Mouse (Mus musculus) heart, adult 8-10 months (tissue): Measurements from ENCODE around the gene Mrps18a. TPM values are rescaled to one million over a fixed set of nuclear protein-coding genes. Genes with fewer than 3 reads are reported as not detected.

Experiments used
- DNase-seq: peaks from one replicate; pipeline ENCODE4 v3.0.0; 2022; ENCODE audit warnings: low spot score
- total RNA-seq, 4 experiments: library from RNA; stranded (reverse); gene quantifications; 2 replicates each; pipeline ENCODE4 v1.2.4; 2022

The Mrps18a gene
- total RNA-seq, 4 experiments from 2014 or later = 144 to 157 (median 149) TPM

DNA sequence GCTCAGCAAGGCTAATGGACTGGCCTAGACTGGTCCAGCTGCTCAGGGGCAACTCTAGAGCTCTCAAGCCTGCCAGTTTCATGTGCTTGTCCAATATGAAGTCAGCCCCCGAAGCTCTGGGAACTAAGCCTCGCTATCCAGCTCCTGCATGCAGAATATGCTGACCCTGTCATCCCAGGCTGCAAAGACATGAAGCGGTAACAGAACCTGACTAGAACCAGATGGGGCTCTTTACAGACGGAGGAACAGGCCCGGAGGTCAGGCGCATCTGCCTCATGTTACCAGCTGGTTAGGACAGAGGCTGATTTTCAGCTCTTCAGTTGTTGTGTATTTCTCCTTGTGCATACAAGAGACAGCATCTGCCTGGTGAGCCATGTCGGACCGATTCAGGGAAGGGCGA is 8.9 kb upstream of the Mrps18a start:
- no peak for DNase-seq

DNA sequence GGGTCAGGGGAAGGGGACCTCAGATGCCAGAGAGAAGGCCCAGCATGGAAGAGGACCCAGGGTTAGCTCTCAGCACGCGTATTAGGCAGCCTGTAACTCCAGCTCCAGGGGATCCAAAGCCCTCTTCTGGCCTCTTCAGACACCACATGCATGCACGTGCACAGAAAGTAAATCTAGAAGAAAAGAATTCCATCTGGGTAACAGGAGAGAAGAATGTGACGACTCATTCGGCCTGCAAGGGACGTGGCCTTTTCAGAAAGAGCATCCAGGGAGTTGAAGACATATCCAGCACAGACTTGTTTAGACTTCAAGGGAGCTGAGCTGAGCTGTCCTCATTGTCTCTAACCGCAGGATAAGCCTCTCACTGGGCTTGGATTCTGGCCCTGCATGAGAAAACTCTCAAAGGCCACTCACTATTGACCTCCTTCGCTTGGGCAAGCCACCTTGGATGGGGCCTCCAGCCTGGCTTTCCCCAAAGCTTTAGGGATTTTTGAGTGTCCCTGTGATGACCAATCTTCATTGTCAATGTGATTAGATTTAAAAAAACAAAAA is 8.1 kb upstream of the Mrps18a start:
- no peak for DNase-seq

DNA sequence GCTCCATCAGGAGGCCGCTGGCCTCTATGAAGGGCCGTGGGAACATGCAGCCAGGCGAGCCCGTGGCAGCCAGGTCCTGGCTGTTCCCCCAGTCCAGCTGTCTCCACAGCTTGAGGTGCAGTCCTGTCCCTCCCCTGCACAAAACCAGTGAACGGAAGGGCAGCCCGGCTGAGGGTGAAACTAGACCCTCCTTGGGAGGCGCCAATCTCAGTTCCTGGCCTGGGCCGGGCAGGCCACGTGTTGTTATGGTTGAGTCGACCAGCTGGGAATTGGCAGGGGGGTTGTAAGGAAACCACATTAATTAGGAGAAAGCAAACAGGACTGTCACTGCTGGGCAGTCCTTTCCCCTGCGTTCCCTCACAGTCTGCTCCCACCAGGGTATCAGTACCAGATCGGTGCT is 6.3 kb upstream of the Mrps18a start:
- DNase-seq = peak; percentile 53

DNA sequence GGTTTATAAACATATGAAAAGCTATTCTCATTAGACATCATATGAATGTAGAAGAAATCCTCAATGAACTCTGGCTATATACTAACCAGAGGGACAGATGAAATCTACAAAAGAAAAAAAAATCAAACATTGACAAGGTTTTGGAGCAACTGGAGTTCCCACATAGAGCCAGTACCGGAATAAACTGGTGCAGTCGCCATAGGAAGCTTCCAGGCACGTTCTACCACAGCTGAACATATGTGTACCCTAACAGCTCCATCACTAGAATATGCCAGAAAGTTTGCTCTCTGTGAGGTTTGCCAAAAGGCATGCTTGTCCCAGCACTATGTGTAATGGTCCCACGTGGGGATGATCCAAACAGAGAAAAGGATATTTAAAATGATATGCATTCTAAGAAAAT is 2.5 kb upstream of the Mrps18a start:
- no peak for DNase-seq

DNA sequence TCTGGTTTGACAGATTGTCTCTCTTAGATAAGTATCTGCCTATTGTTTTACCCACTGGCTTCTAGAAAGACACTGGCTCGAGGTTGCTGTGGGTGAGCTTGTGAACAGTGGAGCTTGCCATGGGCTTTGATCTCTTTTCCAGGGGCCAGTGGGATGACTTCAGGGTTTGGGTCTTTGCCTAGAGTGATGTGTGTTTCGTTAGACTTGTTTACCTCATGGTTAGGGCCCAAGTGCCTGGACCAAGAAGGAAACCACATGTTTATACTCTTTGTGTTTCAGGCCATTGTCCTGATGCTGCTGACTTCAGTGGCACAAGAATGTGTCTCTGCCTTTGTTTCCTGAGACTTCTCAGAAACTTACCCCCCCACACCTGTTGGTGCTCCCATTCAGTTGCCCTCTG is 4.7 kb downstream of the Mrps18a start:
- DNase-seq = peak; percentile 41

DNA sequence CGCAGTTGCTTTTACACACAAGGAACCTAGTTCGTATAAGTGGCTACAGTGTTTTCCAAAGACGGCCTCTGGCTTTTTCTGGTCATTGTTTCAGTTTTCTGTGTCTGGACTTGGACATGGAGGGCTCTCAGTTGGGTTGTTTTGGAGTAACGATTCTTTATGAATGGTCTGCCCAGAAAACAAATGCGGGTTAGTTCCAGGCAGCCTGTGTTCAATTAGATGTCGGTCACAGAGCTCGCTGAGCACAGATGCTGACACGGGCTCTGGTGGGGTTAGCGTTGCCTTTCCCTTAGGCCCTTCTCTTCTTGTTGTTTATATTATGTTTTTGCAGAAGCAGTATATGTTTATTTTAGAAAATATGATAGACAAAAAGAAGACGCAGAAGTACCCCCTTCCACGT is 5.4 kb downstream of the Mrps18a start:
- DNase-seq = no peak

DNA sequence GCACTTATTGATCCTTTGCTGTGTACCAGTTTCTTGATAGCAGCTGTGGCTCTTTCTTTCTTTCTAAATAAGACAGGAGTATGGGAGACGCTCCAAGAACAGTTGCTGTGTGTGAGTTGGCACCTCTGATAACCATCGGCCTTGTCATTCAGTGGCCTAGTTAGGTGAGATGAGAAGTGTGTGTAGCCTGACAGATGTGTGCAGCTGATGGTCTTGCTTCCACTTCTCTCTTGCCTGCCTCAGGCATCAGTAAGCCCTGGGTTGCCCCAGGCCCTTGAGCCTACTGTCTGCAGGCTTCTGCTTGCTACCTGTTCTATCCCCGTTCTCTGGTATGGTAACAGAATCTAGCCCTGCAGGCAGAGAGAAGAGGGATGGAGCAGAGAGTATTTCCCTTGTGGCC is 6.1 kb downstream of the Mrps18a start:
- no peak for DNase-seq

DNA sequence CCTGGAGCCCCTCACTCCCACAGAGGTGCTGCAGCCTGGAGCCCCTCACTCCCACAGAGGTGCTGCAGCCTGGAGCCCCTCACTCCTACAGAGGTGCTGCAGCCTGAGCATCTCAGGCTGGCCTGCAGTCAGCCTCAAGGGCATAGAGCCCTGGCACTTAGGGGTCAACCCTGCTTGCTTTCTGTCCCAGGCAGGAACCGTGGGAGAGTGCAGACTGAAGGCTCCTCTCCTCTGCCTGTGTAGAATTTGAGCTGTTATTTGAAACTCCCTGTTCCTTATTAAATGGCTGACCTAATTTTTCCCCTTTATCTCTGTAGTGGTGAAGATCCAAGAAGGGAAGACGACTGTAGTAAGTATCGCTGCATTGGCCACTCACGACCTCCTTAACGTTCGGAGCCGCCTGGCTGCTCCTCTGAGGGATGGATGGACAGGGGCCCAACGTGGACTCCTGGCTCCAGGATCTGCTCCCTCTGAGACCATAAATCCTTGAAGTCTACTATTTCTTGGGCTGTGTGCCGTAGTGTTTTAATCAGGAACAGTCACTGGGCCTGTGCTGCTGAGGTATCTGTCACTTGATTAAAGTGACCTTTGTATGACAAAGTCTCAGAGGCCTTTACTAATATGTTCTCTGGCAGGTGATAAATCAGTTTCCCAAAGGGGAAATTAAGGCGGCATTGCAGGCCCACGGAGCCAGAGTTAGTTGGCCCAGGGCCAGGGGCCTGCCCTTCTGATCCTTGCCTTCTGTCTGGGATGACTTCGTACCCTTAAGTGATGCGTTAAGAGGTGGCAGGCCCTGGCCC is 7.0 kb downstream of the Mrps18a start:
- DNase-seq = no peak

DNA sequence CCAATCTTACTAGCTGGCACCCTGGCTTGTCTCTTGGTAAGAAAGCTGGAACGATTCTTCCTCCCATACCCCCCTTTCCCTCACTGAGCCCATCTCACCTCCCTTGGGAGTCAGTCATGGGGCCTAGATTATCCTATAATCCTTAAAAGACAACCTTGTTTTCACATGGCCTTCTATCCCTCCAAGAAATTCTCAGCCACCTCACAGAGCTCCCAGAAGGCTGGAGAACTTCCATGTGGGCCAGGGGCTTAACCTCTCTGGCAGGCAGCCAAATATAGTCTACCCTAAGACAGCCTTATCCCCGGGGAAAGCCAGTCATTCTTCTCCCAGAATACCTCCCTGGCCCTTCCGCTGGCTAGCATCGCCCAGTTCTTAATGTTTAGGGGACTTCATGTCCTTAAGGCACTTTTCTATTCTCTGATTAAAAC is 7.7 kb downstream of the Mrps18a start:
- DNase-seq = no peak

DNA sequence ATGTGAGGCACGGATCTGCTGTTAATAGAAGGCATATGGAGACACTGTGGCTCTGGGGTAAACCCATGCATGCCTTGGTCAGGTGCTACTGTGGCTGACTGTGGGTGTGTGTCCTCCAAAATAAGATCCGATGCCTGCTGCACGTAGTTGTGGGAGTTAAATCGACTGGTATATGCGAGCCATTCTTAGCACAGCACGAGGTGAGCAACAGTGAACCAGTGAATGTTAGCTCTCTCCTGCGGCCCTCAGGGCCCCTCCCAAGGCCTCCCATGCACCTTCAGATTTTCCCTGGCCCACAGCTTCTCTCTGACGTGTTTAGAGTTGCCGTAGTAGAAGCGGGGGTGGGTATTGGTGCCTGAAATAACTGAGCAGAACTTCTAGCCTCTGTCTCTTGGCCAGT is 8.9 kb downstream of the Mrps18a start:
- DNase-seq = no peak

DNA sequence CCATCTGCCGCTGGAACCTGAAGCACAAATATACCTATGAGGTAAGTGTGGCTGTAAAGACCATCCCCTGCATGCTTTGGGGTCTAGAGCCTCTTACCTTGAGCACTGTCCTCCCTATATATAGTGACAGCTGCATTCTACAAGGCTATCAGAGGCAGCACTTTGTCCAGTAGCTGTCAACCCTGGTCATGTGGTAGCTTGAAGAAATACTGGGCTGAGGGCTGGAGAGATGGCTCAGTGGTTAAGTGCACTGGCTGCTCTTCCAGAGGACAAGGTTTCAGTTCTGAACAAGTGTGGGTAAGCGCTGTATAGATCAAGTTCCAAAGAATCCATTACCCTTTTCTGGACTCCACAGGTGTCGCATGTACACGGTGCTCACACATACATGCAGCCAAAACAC is 12.0 kb downstream of the Mrps18a start:
- no peak for DNase-seq

DNA sequence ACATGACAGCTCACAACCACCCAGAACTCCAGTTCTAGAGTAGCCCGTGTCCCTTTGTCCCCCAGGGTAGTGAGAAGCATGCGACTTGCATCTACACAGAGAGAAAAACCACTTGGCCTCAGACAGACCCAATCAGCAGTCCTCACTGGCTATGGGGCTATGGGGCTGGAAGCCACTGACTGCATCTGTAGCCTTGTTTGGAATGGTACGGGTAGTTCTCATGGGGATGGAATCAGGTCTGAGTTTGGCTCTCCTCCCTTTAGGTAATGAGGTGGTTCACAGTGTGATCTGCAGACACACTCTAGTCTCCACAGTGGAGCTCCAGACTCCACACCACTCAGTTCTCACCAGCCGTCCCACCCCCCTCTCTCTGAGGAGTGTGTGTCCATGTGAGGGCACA is 12.5 kb downstream of the Mrps18a start:
- DNase-seq = peak; percentile 33

DNA sequence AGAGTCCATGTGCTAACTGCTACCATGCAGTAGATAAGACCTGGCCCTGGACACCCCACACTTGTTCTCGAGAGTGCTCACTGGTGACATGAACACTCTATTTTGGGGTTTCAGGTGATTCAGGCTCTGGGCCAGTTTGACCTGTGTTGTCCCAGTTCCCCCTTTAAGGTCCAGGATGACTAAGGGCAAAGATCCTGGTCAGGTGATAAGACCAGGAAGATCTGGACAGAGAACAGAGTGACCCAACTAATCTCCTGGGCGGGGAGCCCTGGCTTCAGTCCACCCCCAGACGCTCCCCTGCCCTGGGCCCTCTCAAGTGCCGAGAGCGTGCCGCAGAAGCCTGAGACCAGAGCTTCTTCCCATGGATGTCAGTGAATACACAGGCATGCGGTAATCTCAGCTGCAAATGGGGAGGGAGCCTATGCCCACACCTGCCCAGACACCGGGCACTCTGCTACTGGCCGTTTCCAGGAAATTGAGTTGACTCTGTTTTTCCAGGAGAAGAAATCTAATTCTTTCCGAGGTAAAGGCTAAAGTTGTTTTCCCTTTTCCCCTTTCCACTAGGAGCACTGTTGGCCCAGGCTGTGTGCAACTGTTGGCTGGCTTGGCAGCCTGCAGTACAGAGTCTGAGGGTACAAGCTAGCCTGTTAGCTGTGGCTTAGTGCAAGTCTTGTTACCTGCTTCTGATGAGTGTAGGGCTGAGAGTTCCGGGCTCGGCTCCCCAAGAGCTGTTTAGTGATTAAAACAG is 13.3 kb downstream of the Mrps18a start:
- peak; percentile 75 for DNase-seq

DNA sequence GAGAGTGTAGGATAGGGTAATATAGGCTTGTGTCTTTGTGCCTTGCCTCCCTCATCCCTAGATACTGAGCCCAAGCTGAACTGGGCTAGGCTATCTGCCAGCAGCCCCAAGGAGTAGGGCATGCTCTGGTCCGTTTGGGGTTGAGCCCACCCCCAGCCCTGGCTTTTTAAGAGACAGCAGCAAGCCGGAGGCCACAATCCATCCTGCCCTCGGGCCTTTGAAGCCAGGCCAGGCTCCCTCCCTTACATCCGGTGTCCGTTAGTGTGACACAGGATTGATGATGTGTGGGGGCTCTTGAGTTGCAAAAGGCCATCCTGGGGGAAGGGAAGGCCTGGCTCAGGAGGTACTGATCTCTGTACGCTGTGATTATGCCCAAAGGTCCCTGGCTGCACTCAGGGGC is 15.8 kb downstream of the Mrps18a start:
- DNase-seq = no peak

DNA sequence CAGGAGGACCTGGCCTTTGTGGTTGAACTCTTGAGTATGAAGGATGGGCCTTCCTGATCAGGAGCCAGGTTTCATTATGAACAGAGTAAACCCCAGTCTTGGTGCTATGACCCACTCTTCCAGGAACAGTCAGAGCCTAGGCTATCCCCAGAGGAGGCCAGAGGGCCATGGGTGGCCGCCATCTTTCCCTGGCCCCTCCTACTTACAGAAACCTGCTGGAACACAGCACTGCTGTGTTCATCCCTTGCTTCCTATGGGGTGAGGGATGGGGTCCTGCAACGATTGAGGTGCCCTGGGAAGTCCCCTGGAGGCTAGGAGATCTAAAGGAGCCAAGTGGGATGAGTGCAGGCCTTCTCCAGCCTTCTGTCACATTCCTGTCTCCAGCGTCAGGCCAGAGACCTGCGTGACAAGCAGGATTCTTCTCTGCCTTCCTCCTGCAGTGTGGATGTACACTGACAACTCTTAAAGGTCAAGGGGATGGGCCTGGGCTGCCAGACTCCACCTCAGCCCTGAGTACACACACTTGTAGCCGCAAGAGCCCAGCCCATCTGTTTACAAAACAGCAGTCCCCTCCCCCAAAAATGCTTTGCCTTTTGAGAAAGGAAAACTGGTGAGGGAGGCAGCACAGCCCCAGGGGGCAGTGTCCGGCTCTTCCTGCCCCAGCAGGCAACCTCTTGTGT is 17.2 kb downstream of the Mrps18a start:
- no peak for DNase-seq

DNA sequence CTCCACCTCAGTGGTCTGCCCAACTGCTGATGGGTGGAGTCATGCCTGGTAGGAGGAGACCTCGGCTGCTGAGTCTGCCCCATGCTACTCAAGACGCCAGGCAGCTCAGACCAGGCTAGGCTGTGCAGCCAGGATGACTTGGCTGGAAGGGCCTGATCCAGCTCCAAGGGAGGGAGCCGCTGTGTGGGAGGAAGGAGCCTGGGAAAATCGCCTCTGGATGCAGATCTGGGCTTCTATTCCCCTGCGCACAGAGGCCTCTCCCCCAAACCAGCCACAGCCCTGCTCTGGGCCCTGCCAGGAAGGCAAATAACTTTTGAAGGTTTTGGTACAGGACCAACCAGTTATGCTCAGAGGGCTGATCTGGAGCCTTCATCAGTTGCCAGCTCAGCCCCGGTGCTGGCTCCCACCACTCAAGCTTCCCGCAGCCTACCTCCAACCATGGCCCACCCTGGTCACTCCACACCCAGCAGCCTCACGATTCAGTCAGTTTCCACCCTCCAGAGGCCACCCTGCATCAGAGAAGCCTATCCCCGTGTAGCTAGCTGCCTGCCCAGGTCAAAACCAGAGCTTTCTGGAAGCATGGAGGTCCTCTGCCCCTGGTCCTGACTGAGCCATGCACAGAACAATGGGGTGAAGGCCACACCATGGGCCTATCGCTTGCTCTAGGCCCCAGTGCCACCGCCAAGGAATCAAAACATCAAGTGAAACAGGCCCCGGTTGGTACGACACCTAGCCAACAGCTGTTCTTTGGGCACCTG is 19.1 kb downstream of the Mrps18a start:
- DNase-seq = peak; percentile 71

DNA sequence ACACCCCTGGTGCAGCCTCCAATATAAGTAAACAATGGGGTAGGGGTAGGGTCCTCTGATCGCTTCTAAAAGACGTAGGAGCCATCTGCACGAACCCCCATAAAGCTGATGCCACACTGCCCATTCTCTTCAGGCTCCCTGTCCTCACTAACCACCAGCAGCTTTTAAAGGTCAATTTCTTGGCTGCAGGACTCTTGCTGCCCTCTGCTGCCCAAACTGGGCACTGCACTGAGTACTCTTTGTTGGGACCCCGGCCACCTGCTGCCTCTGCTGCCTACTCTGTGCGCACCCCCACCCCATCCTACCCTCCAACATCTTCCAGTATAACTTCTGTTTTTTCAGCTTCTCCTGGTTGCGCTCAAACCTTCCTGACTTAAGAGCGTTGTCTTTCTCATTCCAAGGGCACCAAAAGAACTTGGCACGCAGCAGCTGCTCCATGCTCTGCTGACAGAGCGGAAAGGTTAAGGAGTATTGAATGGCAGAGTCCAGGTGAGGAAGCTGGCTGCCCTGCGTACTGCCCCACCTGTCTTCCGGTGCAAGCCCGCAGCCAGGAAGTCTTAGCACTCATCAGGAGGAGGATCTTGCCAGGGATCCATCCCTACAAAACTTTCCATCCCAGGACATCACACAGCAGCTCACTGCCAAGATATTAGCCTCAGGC is 21.4 kb downstream of the Mrps18a start:
- peak; percentile 75 for DNase-seq

DNA sequence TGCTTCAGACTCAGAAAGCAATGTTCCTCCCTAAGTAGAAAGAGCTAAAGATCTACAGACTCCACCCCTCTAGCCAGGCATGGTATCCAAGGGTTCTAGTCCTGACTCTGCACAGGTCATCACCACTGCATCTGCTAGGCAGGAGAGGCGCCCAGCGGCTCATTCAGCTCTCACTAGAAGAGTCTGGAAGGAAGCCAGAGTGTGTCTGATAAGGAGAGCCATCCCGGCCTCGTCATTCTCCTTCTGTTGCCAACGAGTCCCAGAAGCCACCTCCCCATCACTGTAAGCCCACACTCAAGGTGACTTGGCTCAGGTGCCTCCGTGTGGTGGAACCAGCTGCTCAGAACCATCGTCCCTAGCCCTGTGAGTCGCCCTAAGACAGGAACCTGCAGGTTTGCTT is 22.1 kb downstream of the Mrps18a start:
- no peak for DNase-seq

DNA sequence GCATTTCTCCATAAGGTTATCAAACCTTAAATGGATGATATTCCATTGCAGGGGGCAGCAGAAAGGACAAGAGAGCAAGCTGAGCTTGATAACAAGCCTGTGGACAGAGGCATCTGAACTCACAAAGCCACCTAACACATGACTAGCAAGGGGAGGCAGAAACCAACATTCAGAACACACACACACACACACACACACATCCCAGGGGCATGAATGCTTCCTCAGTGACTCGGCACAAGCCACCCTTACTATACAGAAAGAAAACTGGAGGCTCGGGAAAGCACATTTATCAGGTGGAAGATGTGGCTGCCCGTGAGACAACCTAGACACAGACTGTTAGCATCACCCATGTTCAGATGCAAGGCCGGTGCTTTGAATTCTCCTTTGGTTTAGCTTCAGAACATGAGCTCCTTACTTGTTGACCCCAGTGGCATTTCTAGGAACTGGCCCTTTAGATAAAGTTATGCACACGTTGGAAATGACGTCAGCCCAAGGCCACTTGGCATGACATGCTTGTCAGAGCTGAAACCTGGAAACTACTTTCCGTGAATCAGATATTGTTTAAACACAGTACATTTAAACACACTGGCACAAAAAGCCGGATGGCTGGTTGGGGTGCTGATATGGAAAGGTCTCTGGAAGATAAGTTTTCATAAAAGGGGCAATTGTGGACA is 27.9 kb downstream of the Mrps18a start:
- DNase-seq = no peak

DNA sequence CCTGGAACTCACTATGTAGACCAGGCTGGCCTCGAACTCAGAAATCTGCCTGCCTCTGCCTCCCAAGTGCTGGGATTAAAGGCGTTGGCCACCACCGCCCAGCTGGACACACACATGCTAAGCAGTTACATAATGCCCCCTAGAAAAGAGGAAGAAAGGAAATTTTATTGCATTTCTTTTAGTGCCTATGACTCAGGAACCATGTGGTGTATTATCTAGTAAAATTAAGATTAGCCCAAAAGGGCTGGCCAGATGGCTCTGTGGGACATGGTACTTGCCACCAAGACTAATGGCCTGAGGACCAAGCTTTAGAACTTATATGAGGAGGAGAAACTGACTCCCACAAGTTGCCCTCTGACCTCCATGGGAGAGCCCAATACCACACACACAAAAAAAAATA is 29.1 kb downstream of the Mrps18a start:
- DNase-seq = no peak
